Mouse (Mus musculus) forebrain, postnatal 0 days (tissue): ENCODE data around the gene Cldn5. TPM values are rescaled to one million over a fixed set of nuclear protein-coding genes. Genes with fewer than 3 reads are reported as not detected.

Experiments used
- ATAC-seq: fragments of 200-750 bp; cut with Nextera tagmentation; 2 replicates; pipeline ENCODE4 v1.8.0; 2017; ENCODE audit warnings: mild to moderate bottlenecking, moderate library complexity
- DNase-seq: peaks from one replicate; pipeline ENCODE4 v3.0.0-alpha.2; 2015
- H3K27ac ChIP-seq: fragments of 300-500 bp; sonication (generic); 2 replicates; pipeline ENCODE4 v1.5.1; 2014; ENCODE audit warnings: low read depth, mild to moderate bottlenecking, antibody characterized with exemption, low read length, moderate library complexity, mixed read lengths
- H3K27me3 ChIP-seq: fragments of 300-500 bp; sonication (generic); 2 replicates; pipeline ENCODE4 v1.6.1; 2014; ENCODE audit warnings: mild to moderate bottlenecking, low read length, mixed read lengths; ENCODE audit not compliant: insufficient read depth
- H3K36me3 ChIP-seq: fragments of 300-500 bp; sonication (generic); 2 replicates; pipeline ENCODE4 v1.6.1; 2014; ENCODE audit warnings: mild to moderate bottlenecking, moderate library complexity; ENCODE audit not compliant: insufficient read depth
- H3K4me1 ChIP-seq: fragments of 300-500 bp; sonication (generic); 2 replicates; pipeline ENCODE4 v1.6.1; 2014; ENCODE audit warnings: antibody characterized with exemption; ENCODE audit not compliant: insufficient read depth
- H3K4me2 ChIP-seq: fragments of 300-500 bp; sonication (generic); 2 replicates; pipeline ENCODE4 v1.6.1; 2014; ENCODE audit warnings: low read depth, mild to moderate bottlenecking, moderate library complexity
- H3K4me3 ChIP-seq: fragments of 300-500 bp; sonication (generic); 2 replicates; pipeline ENCODE4 v1.5.1; 2014; ENCODE audit warnings: low read depth, low read length, mixed read lengths
- H3K9ac ChIP-seq: fragments of 300-500 bp; sonication (generic); 2 replicates; pipeline ENCODE4 v1.6.1; 2014; ENCODE audit warnings: mild to moderate bottlenecking
- H3K9me3 ChIP-seq: fragments of 300-500 bp; sonication (generic); 2 replicates; pipeline ENCODE4 v1.6.1; 2016; ENCODE audit warnings: low read length
- CTCF ChIP-seq: sonication (generic); IDR thresholded peaks from 2 replicates; pipeline ENCODE4 v1.5.1; 2016; ENCODE audit warnings: antibody characterized with exemption, control low read depth, low read depth
- WGBS: fragments of 180-500 bp; shearing (Covaris S2); extraction: QIAGEN DNeasy Blood & Tissue Kit; methylation state at CpG from one replicate; pipeline ENCODE4 v1.1.7; 2014; 5-methylcytosine and 5-hydroxymethylcytosine counted together
- polyA plus RNA-seq: library from polyadenylated mRNA; unstranded; fragments of >200 nt; fragmentation: Nextera tagmentation; extraction: Ambion mirVana; gene quantifications from 2 replicates; pipeline ENCODE4 v1.2.1, GENCODE M21; 2015
- total RNA-seq: library from RNA; depleted of rRNA; stranded (reverse); fragments of >200 nt; gene quantifications from 2 replicates; pipeline ENCODE4 v1.2.3, GENCODE M21; 2014

Cldn5 gene
- total and polyA plus RNA-seq, 2 experiments from 2014 or later, result 126 to 182 TPM

GRCm38 (mm10) chr16:18805746-18806145, 29.1 kb downstream of the Cldn5 start:
- Histone ChIP-seq H3K9me3 (no peaks in the 10 kb centered on the region), H3K9ac (no peak overlapping the region), H3K4me1 (no peaks in the 10 kb centered on the region), H3K27ac (no peak overlapping the region), H3K4me2 (no peak overlapping the region), H3K4me3 (no peak overlapping the region), H3K36me3 (peaks cover 8% of the 10 kb centered on the region; the same call in 1 of the 2 replicates), H3K27me3 (no peaks in the 10 kb centered on the region)
- 92% methylated on average over 2 of the region's 2 CpGs for WGBS
- TF ChIP-seq CTCF, result no peak
- no peak for DNase-seq
- ATAC-seq, result no peak

- TF ChIP-seq CTCF, result no peak
- 96% methylated on average over 5 of the region's 5 CpGs for WGBS
These were observed 32.4 kb downstream of the Cldn5 start for GRCm38 (mm10) chr16:18809001-18809400.

GRCm38 (mm10) chr16:18811032-18811431, 34.4 kb downstream of the Cldn5 start:
- peak overlapping the region; percentile 90 for H3K4me3 ChIP-seq
- DNase-seq (no peak), ATAC-seq (no peak)
- no peaks in the 10 kb centered on the region for H3K9me3 ChIP-seq
- H3K36me3 ChIP-seq, result peaks cover 11% of the 10 kb centered on the region
- H3K4me2 ChIP-seq, result peak overlapping the region; percentile 90
- TF ChIP-seq CTCF, result no peak
- no peaks in the 10 kb centered on the region for H3K27me3 ChIP-seq
- 0 out of 2 replicates have a peak, but pooled peaks cover 8% of the 10 kb centered on the region for H3K4me1 ChIP-seq
- 10% methylated on average over 5 of the region's 5 CpGs for WGBS
- no peak overlapping the region for H3K27ac ChIP-seq
- peak overlapping the region; percentile 84 for H3K9ac ChIP-seq

More at GRCm38 (mm10) chr16:18809001-18809400, 32.4 kb downstream of the Cldn5 start:
- H3K4me2 ChIP-seq, result no peak overlapping the region
- H3K27ac ChIP-seq, result no peak overlapping the region
- 0 out of 2 replicates have a peak, but pooled peaks cover 8% of the 10 kb centered on the region for H3K4me1 ChIP-seq
- no peaks in the 10 kb centered on the region for H3K9me3 ChIP-seq
- no peak overlapping the region for H3K9ac ChIP-seq
- ATAC-seq (no peak), DNase-seq (no peak)
- H3K27me3 ChIP-seq, result no peaks in the 10 kb centered on the region
- H3K4me3 ChIP-seq, result no peak overlapping the region
- peaks cover 3% of the 10 kb centered on the region; the same call in 1 of the 2 replicates for H3K36me3 ChIP-seq

GRCm38 (mm10) chr16:18811468-18812384, 35.1 kb downstream of the Cldn5 start, which contains the start of the genes Ufd1 and Cdc45:
Gene Ufd1 (plus strand): TSS chr16:18811779.
Gene Cdc45 (minus strand): TSS chr16:18811987.
- DNase-seq, result peak; percentile 95
- no peak for TF ChIP-seq CTCF

GRCm38 (mm10) chr16:18812385-18812910, 35.8 kb downstream of the Cldn5 start:
- Histone ChIP-seq H3K4me2 (peak overlapping the region; percentile 90), H3K4me3 (peak overlapping the region; percentile 90), H3K36me3 (peaks cover 25% of the 10 kb centered on the region), H3K4me1 (0 out of 2 replicates have a peak, but pooled peaks cover 8% of the 10 kb centered on the region), H3K27me3 (no peaks in the 10 kb centered on the region), H3K27ac (peak overlapping the region; percentile 60), H3K9ac (peak overlapping the region; percentile 84), H3K9me3 (no peaks in the 10 kb centered on the region)
- peak; percentile 4; the same call in 1 of the 2 replicates for TF ChIP-seq CTCF
- no peak for DNase-seq
- 3% methylated on average over 31 of the region's 31 CpGs for WGBS
- ATAC-seq, result peak; percentile 10

More at GRCm38 (mm10) chr16:18811468-18812384, 35.1 kb downstream of the Cldn5 start, which contains the start of the genes Ufd1 and Cdc45:
- no peaks in the 10 kb centered on the region for H3K9me3 ChIP-seq
- peak within 1 kb of the TSS; percentile 60 for H3K27ac ChIP-seq
- H3K4me3 ChIP-seq, result peak within 1 kb of the TSS; percentile 90
- WGBS, result under 1% methylated on average over 42 of the region's 42 CpGs
- 0 out of 2 replicates have a peak, but pooled peaks cover 8% of the 10 kb centered on the region for H3K4me1 ChIP-seq
- H3K4me2 ChIP-seq, result peak within 1 kb of the TSS; percentile 90
- H3K36me3 ChIP-seq, result peaks cover 18% of the 10 kb centered on the region
- peak; percentile 97 for ATAC-seq
- no peaks in the 10 kb centered on the region for H3K27me3 ChIP-seq
- H3K9ac ChIP-seq, result peak within 1 kb of the TSS; percentile 84

GRCm38 (mm10) chr16:18822356-18822755, 45.7 kb downstream of the Cldn5 start:
- H3K4me1 ChIP-seq, result no peaks in the 10 kb centered on the region
- peak overlapping the region; percentile 17; the same call in 1 of the 2 replicates for H3K27ac ChIP-seq
- WGBS, result 77% methylated on average over 1 of the region's 1 CpGs
- ATAC-seq, result no peak
- no peak overlapping the region for H3K4me2 ChIP-seq
- H3K4me3 ChIP-seq, result no peak overlapping the region
- H3K9me3 ChIP-seq, result no peaks in the 10 kb centered on the region
- no peak for DNase-seq
- no peak for TF ChIP-seq CTCF
- peaks cover 93% of the 10 kb centered on the region for H3K36me3 ChIP-seq
- H3K9ac ChIP-seq, result no peak overlapping the region
- H3K27me3 ChIP-seq, result no peaks in the 10 kb centered on the region
